In genomic region chr3:105800156-105800674, GRCm38 (mm10) we compare ENCODE assay signal across 8 mouse cellular contexts. TPM values are rescaled to one million over a fixed set of nuclear protein-coding genes. Genes with fewer than 3 reads are reported as not detected.
DNase-seq lines count a peak whose midpoint lies in the region; ATAC-seq lines count a peak whose summit lies in the region.

No protein-coding gene starts in this region.

- H3K4me2 ChIP-seq in lung, embryonic 16.5 days (ENCODE audit: low read depth, low read length): peak overlapping the region; percentile 64
- H3K4me2 ChIP-seq in hindbrain, embryonic 14.5 days (replicated peaks): peak overlapping the region; percentile 84

- H3K9me3 ChIP-seq in lung, embryonic 16.5 days (ENCODE audit: control insufficient read depth, low read length): no peaks in the 10 kb centered on the region
- H3K9me3 ChIP-seq in hindbrain, embryonic 14.5 days (ENCODE audit: control insufficient read depth, low read length): no peaks in the 10 kb centered on the region

- H3K27me3 ChIP-seq in lung, embryonic 16.5 days (ENCODE audit: control insufficient read depth, insufficient read depth, low read depth, low read length): no peaks in the 10 kb centered on the region
- no peaks in the 10 kb centered on the region for H3K27me3 ChIP-seq in hindbrain, embryonic 14.5 days (ENCODE audit: control insufficient read depth, insufficient read depth, low read length)

- peak overlapping the region; percentile 72 for H3K4me3 ChIP-seq in lung, embryonic 16.5 days (ENCODE audit: low read length)
- H3K4me3 ChIP-seq in hindbrain, embryonic 14.5 days (replicated peaks; ENCODE audit: low read length): peak overlapping the region; percentile 84

- peaks cover 12% of the 10 kb centered on the region for H3K4me1 ChIP-seq in lung, embryonic 16.5 days (replicated peaks; ENCODE audit: control insufficient read depth, insufficient read depth, low read length)
- peaks cover 24% of the 10 kb centered on the region for H3K4me1 ChIP-seq in hindbrain, embryonic 14.5 days (replicated peaks; ENCODE audit: control insufficient read depth, insufficient read depth, low read length)

- no peak for DNase-seq in lung, postnatal 10 days
- peak; percentile 28 for DNase-seq in hindbrain, embryonic 14.5 days (ENCODE audit: low spot score)
- no peak for DNase-seq in layer of hippocampus, postnatal 36 days
- DNase-seq in left cerebral cortex, adult 18-20 months (ENCODE audit: low spot score in 2 of 2): no peak
- no peak for DNase-seq in urinary bladder, postnatal 25 days (ENCODE audit: low spot score)

- WGBS in lung, embryonic 16.5 days: under 1% methylated on average over 12 of the region's 12 CpGs
- 2% methylated on average over 12 of the region's 12 CpGs for WGBS in hindbrain, embryonic 14.5 days

- peak overlapping the region; percentile 88 for H3K9ac ChIP-seq in lung, embryonic 16.5 days (ENCODE audit: low read length)
- H3K9ac ChIP-seq in hindbrain, embryonic 14.5 days: peak overlapping the region; percentile 91

- no peaks in the 10 kb centered on the region for H3K36me3 ChIP-seq in lung, embryonic 16.5 days (ENCODE audit: control insufficient read depth, insufficient read depth, low read length)
- H3K36me3 ChIP-seq in hindbrain, embryonic 14.5 days (replicated peaks; ENCODE audit: control insufficient read depth, insufficient read depth): no peaks in the 10 kb centered on the region

- H3K27ac ChIP-seq in lung, embryonic 16.5 days (ENCODE audit: low read length): peak overlapping the region; percentile 84
- H3K27ac ChIP-seq in hindbrain, embryonic 14.5 days: peak overlapping the region; percentile 91; the same call in 1 of the 2 replicates

- ATAC-seq in lung, embryonic 16.5 days (ENCODE audit: low read depth): no peak
- 0 out of 2 replicates have a peak, but pooled peaks have one; percentile 12 for ATAC-seq in common myeloid progenitor, adult 5-6 weeks (replicated peaks; ENCODE audit: low read depth, poor library complexity, severe bottlenecking)
- no peak for ATAC-seq in hindbrain, embryonic 14.5 days (ENCODE audit: low FRiP score)
- ATAC-seq in megakaryocyte-erythroid progenitor cell, adult 5-6 weeks (replicated peaks; ENCODE audit: low FRiP score, low TSS enrichment, poor library complexity, severe bottlenecking): peak; percentile 16; the same call in 1 of the 2 replicates

RNA-seq across cellular contexts. Expression of gene Rap1a, which starts 0.9 kb away (rescaled TPM):
- 126 and 130 TPM in 2 replicates for polyA plus RNA-seq in lung, embryonic 16.5 days (2015; fragmentation: Nextera tagmentation; extraction: Ambion mirVana)
- 134 and 136 TPM in 2 replicates for total RNA-seq in common myeloid progenitor, adult 5-6 weeks (2017)
- 67.8 and 68.5 TPM in 2 replicates for polyA plus RNA-seq in hindbrain, embryonic 14.5 days (2014; fragmentation: Nextera tagmentation; extraction: Ambion mirVana)
- 70.6 and 73.8 TPM in 2 replicates for total RNA-seq in megakaryocyte-erythroid progenitor cell, adult 5-6 weeks (2014; fragmentation: Nextera tagmentation)
- 91.7 and 119 TPM in 2 replicates for total RNA-seq in megakaryocyte-erythroid progenitor cell, adult 5-6 weeks (2017)
- total RNA-seq in layer of hippocampus, postnatal 36 days (2021): 100 to 1,000 TPM; 101 to 103 TPM
- total RNA-seq in left cerebral cortex, adult 18-20 months (2021): 10 to 100 TPM; 61.0 to 63.1 TPM

Comparison
In these comparisons a context has a peak if more than half of its experiments do, and no peak if none do; other contexts are left out.
1. ATAC-seq: peak in common myeloid progenitor, adult 5-6 weeks (single experiment) and megakaryocyte-erythroid progenitor cell, adult 5-6 weeks (single experiment); none in lung, embryonic 16.5 days (single experiment) and hindbrain, embryonic 14.5 days (single experiment).